Comparison of ENCODE assay signal across 8 mouse cellular contexts in the genomic region with DNA sequence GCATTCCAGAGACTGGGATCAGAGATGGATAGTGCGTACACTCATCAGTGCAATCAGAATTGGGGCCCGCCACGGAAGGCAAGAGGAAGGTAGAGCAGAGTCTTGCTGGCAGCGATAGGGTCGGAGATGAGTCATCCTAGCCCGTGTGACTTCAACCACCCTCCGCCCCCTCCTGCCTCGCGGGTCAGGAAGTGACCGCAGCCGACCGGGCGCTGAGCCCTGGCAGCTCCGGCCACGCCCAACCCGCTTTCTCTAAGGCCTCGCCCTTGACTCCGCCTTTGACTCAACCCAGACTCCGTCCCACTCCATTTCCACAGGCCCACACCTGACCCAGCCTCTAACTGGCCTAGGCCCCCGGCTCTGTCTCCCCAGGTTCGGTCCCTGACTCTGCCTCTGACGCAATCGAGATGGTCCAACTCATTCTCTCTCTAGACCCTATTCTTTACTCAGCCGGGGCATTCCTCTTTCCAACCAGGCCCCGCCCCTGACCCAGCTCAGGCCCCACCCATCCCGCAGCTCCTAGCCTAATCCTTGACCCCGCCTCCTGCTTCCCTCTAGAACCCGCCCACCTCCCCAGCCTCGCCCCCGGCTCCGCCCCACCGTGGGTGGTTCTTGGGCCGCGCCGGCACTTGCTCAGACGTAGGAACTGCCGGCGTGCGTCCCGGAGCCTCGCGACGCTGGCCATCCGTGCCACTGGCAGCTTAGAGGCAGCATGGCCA. TPM values are rescaled to one million over a fixed set of nuclear protein-coding genes. Genes with fewer than 3 reads are reported as not detected.
A peak's percentile ranks its signal among the peaks of the same experiment; 100 is the strongest.
DNase-seq lines count a peak whose midpoint lies in the region; ATAC-seq and TF ChIP-seq lines count a peak whose summit lies in the region.

Nt5dc3 (plus strand) TSS at position 608 of the 719 bp plus-strand sequence.

- no peaks in the 10 kb centered on the region for H3K9me3 ChIP-seq in ES-Bruce4 (replicated peaks; ENCODE audit: control insufficient read depth, insufficient read depth, low read length, poor library complexity, severe bottlenecking)
- no peaks in the 10 kb centered on the region for H3K9me3 ChIP-seq in forebrain, embryonic 13.5 days (replicated peaks)
- no peaks in the 10 kb centered on the region for H3K9me3 ChIP-seq in liver, postnatal 0 days (ENCODE audit: low read length)
- H3K9me3 ChIP-seq in neural tube, embryonic 14.5 days (ENCODE audit: control insufficient read depth, low read length): no peaks in the 10 kb centered on the region

- H3K4me3 ChIP-seq in ES-Bruce4 (ENCODE audit: low read depth, low read length): peak within 1 kb of the TSS; percentile 76
- H3K4me3 ChIP-seq in forebrain, embryonic 13.5 days: peak within 1 kb of the TSS; percentile 63
- peak within 1 kb of the TSS; percentile 77 for H3K4me3 ChIP-seq in liver, postnatal 0 days (ENCODE audit: low read depth, low read length)
- peak within 1 kb of the TSS; percentile 74 for H3K4me3 ChIP-seq in neural tube, embryonic 14.5 days (ENCODE audit: low read depth, low read length)

- peak within 1 kb of the TSS; percentile 33 for H3K27ac ChIP-seq in ES-Bruce4 (ENCODE audit: insufficient read depth, low read length)
- no peak within 1 kb of the TSS for H3K27ac ChIP-seq in forebrain, embryonic 13.5 days
- H3K27ac ChIP-seq in liver, postnatal 0 days (ENCODE audit: low read depth): peak within 1 kb of the TSS; percentile 90
- peak within 1 kb of the TSS; percentile 52; the same call in 1 of the 2 replicates for H3K27ac ChIP-seq in neural tube, embryonic 14.5 days (ENCODE audit: low read depth, low read length)

- intact Hi-C loops in heart, postnatal 10 days (cut with DNase I): loop anchor here (2.0 to 5.0 kb wide), 3 partner anchors 38 to 91 kb away; partner anchors contain the start of genes Hsp90b1 and Ttc41

- H3K27me3 ChIP-seq in ES-Bruce4 (ENCODE audit: control insufficient read depth, insufficient read depth, low read length, poor library complexity, severe bottlenecking): no peaks in the 10 kb centered on the region
- H3K27me3 ChIP-seq in forebrain, embryonic 13.5 days: no peaks in the 10 kb centered on the region; the same call in 1 of the 2 replicates
- H3K27me3 ChIP-seq in liver, postnatal 0 days (ENCODE audit: insufficient read depth, low read length): no peaks in the 10 kb centered on the region
- peaks cover 4% of the 10 kb centered on the region; the same call in 1 of the 2 replicates for H3K27me3 ChIP-seq in neural tube, embryonic 14.5 days (ENCODE audit: control insufficient read depth, insufficient read depth, low read length)

- peak within 1 kb of the TSS; percentile 84 for H3K9ac ChIP-seq in ES-Bruce4 (ENCODE audit: low read depth, poor library complexity, severe bottlenecking)
- peak within 1 kb of the TSS; percentile 81 for H3K9ac ChIP-seq in forebrain, embryonic 13.5 days
- H3K9ac ChIP-seq in liver, postnatal 0 days (replicated peaks): peak within 1 kb of the TSS; percentile 89
- peak within 1 kb of the TSS; percentile 60 for H3K9ac ChIP-seq in neural tube, embryonic 14.5 days (replicated peaks; ENCODE audit: low read depth, low read length)

- under 1% methylated on average over 43 of the region's 44 CpGs for WGBS in forebrain, embryonic 13.5 days
- WGBS in large intestine, adult 2 months: under 1% methylated on average over 44 of the region's 44 CpGs
- WGBS in liver, postnatal 0 days (ENCODE audit: insufficient replicate concordance): 1% methylated on average over 41 of the region's 44 CpGs
- 1% methylated on average over 43 of the region's 44 CpGs for WGBS in neural tube, embryonic 14.5 days

- TF ChIP-seq CTCF in ES-Bruce4 (IDR thresholded peaks at IDR 0.05; ENCODE audit: low read depth, low read length): no peak
- TF ChIP-seq CTCF in liver, postnatal 0 days (IDR thresholded peaks at IDR 0.05; ENCODE audit: low read depth): no peak

- peak; percentile 98 to 99 for DNase-seq in heart, postnatal 10 days
- DNase-seq in large intestine, adult 2 months (ENCODE audit: low read depth, low spot score): peak; percentile 91
- peak; percentile 98 for DNase-seq in liver, postnatal 0 days
- DNase-seq in testis, postnatal 10 days (ENCODE audit: low spot score): peak; percentile 97

- peak; percentile 48; the same call in 1 of the 2 replicates for TF ChIP-seq EP300 in ES-Bruce4 (IDR thresholded peaks at IDR 0.05; ENCODE audit: insufficient read depth, low read depth, low read length)
- peak; percentile 66 for TF ChIP-seq EP300 in liver, postnatal 0 days (IDR thresholded peaks at IDR 0.05; ENCODE audit: low read depth)

- ATAC-seq in cerebellum, adult (ENCODE audit: insufficient number of reproducible peaks, low FRiP score, low TSS enrichment): peak; percentile 89
- ATAC-seq in forebrain, embryonic 13.5 days: peak; percentile 97
- ATAC-seq in liver, postnatal 0 days: peak; percentile 93
- ATAC-seq in neural tube, embryonic 14.5 days (ENCODE audit: low read depth): peak; percentile 95

- H3K4me2 ChIP-seq in forebrain, embryonic 13.5 days: peak within 1 kb of the TSS; percentile 97
- peak within 1 kb of the TSS; percentile 99 for H3K4me2 ChIP-seq in liver, postnatal 0 days (ENCODE audit: low read depth, low read length)
- H3K4me2 ChIP-seq in neural tube, embryonic 14.5 days (ENCODE audit: low read depth, low read length): peak within 1 kb of the TSS; percentile 91

- H3K36me3 ChIP-seq in ES-Bruce4 (ENCODE audit: control insufficient read depth, insufficient read depth, low read length, poor library complexity, severe bottlenecking): no peaks in the 10 kb centered on the region
- no peaks in the 10 kb centered on the region for H3K36me3 ChIP-seq in forebrain, embryonic 13.5 days (ENCODE audit: poor library complexity, severe bottlenecking)
- no peaks in the 10 kb centered on the region for H3K36me3 ChIP-seq in liver, postnatal 0 days (replicated peaks; ENCODE audit: insufficient read depth, low read length)
- H3K36me3 ChIP-seq in neural tube, embryonic 14.5 days (ENCODE audit: control insufficient read depth, insufficient read depth, low read length): no peaks in the 10 kb centered on the region

- TF ChIP-seq POLR2A in ES-Bruce4 (IDR thresholded peaks at IDR 0.05; ENCODE audit: insufficient read depth, low read length): no peak

- H3K4me1 ChIP-seq in ES-Bruce4 (ENCODE audit: control insufficient read depth, insufficient read depth, low read length): peaks cover 3% of the 10 kb centered on the region
- peaks cover 44% of the 10 kb centered on the region for H3K4me1 ChIP-seq in forebrain, embryonic 13.5 days
- peaks cover 37% of the 10 kb centered on the region for H3K4me1 ChIP-seq in liver, postnatal 0 days (ENCODE audit: insufficient read depth)
- 0 out of 2 replicates have a peak, but pooled peaks cover 2% of the 10 kb centered on the region for H3K4me1 ChIP-seq in neural tube, embryonic 14.5 days (ENCODE audit: control insufficient read depth, insufficient read depth, low read length)

RNA-seq across cellular contexts. Expression of gene Nt5dc3, which starts in this region (rescaled TPM):
- polyA plus RNA-seq in ES-Bruce4 (2011; ENCODE audit: insufficient read depth, insufficient read length, low read depth, missing spikeins): 8.2 and 8.8 TPM in 2 replicates
- polyA plus RNA-seq in forebrain, embryonic 13.5 days (2015; fragmentation: Nextera tagmentation; extraction: Ambion mirVana): 3.5 and 4.3 TPM in 2 replicates
- 10 to 100 TPM; 37.4 to 41.9 TPM for total RNA-seq in heart, postnatal 10 days (2021)
- 3.2 and 3.3 TPM in 2 replicates for polyA plus RNA-seq in large intestine, adult 2 months (2012; rRNA removed)
- 0.40 and 0.51 TPM in 2 replicates for polyA plus RNA-seq in liver, postnatal 0 days (2015; fragmentation: Nextera tagmentation; extraction: Ambion mirVana)
- polyA plus RNA-seq in neural tube, embryonic 14.5 days (2014; fragmentation: Nextera tagmentation; extraction: Ambion mirVana): 14.9 and 15.8 TPM in 2 replicates

Comparison
In these comparisons a context has a peak if more than half of its experiments do, and no peak if none do; other contexts are left out.
1. Peak in DNase-seq, ATAC-seq, H3K4me3 ChIP-seq, H3K27ac ChIP-seq, H3K9ac ChIP-seq and H3K4me2 ChIP-seq in liver, postnatal 0 days; RNA of the gene not detected or under 1 TPM.